Mouse (Mus musculus) C2C12 (cell line): ENCODE results near the gene Ptprj. TPM values are rescaled to one million over a fixed set of nuclear protein-coding genes. Genes with fewer than 3 reads are reported as not detected.

Experiments
- H3K27me3 ChIP-seq: one replicate; pipeline ENCODE4 v1.6.1; 2011; ENCODE audit not compliant: control insufficient read depth, insufficient read depth, insufficient read length
- H3K36me3 ChIP-seq: one replicate; pipeline ENCODE4 v1.6.1; 2011; ENCODE audit not compliant: control insufficient read depth, insufficient read depth
- H3K4me3 ChIP-seq: one replicate; pipeline ENCODE4 v1.5.1; 2011; ENCODE audit warnings: mild to moderate bottlenecking, control low read depth; ENCODE audit not compliant: poor library complexity, insufficient read depth, severe bottlenecking
- H3K79me2 ChIP-seq: one replicate; pipeline ENCODE4 v1.6.1; 2011; ENCODE audit not compliant: control insufficient read depth, insufficient read depth
- H3K79me3 ChIP-seq: one replicate; pipeline ENCODE4 v1.6.1; 2011; ENCODE audit warnings: low read depth, control low read depth
- H3ac ChIP-seq: one replicate; pipeline ENCODE3; 2011; ENCODE audit warnings: low read depth; ENCODE audit not compliant: control insufficient read depth, insufficient read length
- CEBPB ChIP-seq: IDR thresholded peaks from one replicate; pipeline ENCODE4 v1.6.1; 2011; ENCODE audit warnings: low read depth, mild to moderate bottlenecking, control low read depth, moderate library complexity
- CTCF ChIP-seq: IDR thresholded peaks from one replicate; pipeline ENCODE4 v1.5.1; 2011; ENCODE audit not compliant: control insufficient read depth, insufficient read depth, insufficient read length
- FOSL1 ChIP-seq: IDR thresholded peaks from one replicate; pipeline ENCODE4 v1.8.0; 2011; ENCODE audit warnings: mild to moderate bottlenecking, low read length; ENCODE audit not compliant: poor library complexity, insufficient read depth, severe bottlenecking
- MAX ChIP-seq: IDR thresholded peaks from one replicate; pipeline ENCODE4 v1.6.1; 2011; ENCODE audit warnings: mild to moderate bottlenecking, control low read depth
- MYOD1 ChIP-seq: IDR thresholded peaks from one replicate; pipeline ENCODE4 v1.6.1; 2011; ENCODE audit warnings: low read depth; ENCODE audit not compliant: control insufficient read depth, insufficient read length
- MYOG ChIP-seq: IDR thresholded peaks from one replicate; pipeline ENCODE4 v1.6.1; 2011; ENCODE audit not compliant: control insufficient read depth, insufficient read length; ENCODE audit errors: extremely low read depth
- USF1 ChIP-seq: IDR thresholded peaks from one replicate; pipeline ENCODE4 v1.6.1; 2011; ENCODE audit warnings: low read depth, mild to moderate bottlenecking, control low read depth, moderate library complexity
- polyA plus RNA-seq: library from polyadenylated mRNA; unstranded; fragments of >200 nt; fragmentation: generic; extraction: Trizol; gene quantifications from one replicate; pipeline ENCODE4 v1.2.1, GENCODE M21; 2012; ENCODE audit warnings: missing spikeins

Ptprj gene
- polyA plus RNA-seq, 1 experiment: 1.1 TPM

DNA sequence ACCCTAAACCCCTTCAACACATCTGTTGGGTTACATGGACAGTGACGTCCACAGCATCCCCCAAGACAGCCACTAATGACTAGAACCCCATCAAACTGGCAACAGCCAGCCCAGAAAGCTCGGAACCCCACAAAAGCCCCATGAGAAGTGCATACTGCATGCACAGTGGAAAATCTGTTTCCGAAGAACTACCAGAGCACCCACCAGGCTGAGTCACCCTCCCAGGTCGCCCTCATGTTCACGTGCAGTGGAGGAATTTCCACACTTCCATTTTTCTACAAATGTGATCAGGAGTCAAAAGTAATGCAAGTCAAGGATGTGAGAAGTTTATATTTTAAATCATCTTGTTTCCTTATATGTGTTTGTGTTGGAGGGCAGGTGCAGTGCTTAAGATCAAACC lies 52.3 kb downstream of the Ptprj start:
- H3ac ChIP-seq: no peak overlapping the region
- H3K36me3 ChIP-seq: no peaks in the 10 kb centered on the region
- no peaks in the 10 kb centered on the region for H3K27me3 ChIP-seq
- peaks cover 14% of the 10 kb centered on the region for H3K79me2 ChIP-seq
- TF ChIP-seq MYOD1 (no peak), MYOG (no peak), USF1 (no peak), MAX (no peak), CTCF (no peak), FOSL1 (no peak), CEBPB (no peak)
- H3K4me3 ChIP-seq: no peak overlapping the region
- no peaks in the 10 kb centered on the region for H3K79me3 ChIP-seq

DNA sequence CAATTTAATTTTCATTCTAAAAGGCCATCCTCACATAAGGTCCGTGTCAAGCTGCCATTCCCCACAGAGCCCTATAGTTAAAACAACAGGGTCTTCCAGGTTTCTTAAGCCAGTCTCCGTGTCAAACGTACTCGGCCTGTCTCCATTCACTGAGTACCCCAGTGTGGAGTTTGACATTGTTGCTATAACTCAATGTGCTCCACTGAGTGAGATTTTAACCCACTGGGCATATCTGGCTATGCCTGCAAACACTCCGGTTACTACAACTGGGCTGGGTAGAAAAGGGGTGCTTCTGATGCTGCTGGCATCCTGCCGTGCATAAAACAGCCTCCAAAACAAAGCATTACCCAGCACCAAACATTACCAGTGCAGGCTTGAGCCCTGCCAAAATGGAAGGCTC lies 53.5 kb downstream of the Ptprj start:
- peaks cover 14% of the 10 kb centered on the region for H3K79me2 ChIP-seq
- H3ac ChIP-seq: no peak overlapping the region
- TF ChIP-seq CTCF (no peak), CEBPB (no peak), MYOD1 (no peak), USF1 (no peak)
- no peaks in the 10 kb centered on the region for H3K27me3 ChIP-seq
- H3K36me3 ChIP-seq: no peaks in the 10 kb centered on the region
- H3K79me3 ChIP-seq: no peaks in the 10 kb centered on the region
- no peak overlapping the region for H3K4me3 ChIP-seq

DNA sequence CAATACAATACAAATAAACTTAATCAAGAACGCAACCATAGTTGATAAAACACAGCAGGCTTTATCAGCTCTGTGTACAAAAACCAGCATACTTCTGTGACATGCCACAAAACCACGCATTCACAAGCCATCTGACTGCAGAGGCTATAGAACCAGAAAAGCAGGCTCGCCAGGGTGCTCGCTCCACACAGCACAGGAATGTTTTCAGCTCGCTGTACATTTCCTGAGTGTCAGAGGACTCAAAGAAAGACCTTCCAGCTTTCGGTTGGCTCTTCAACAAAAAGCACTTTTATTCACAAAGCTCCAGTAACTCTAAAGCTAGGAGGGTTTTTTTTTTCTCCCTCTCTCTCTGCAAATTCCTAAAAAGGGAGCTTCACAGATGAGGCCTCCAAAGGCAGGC lies 53.9 kb downstream of the Ptprj start:
- H3K36me3 ChIP-seq: no peaks in the 10 kb centered on the region
- H3K4me3 ChIP-seq: no peak overlapping the region
- no peak for TF ChIP-seq MYOG
- TF ChIP-seq CEBPB: no peak
- TF ChIP-seq CTCF: no peak
- no peak for TF ChIP-seq MYOD1
- no peak for TF ChIP-seq USF1
- TF ChIP-seq MAX: no peak
- no peak for TF ChIP-seq FOSL1
- no peak overlapping the region for H3ac ChIP-seq
- peaks cover 13% of the 10 kb centered on the region for H3K79me2 ChIP-seq
- H3K27me3 ChIP-seq: no peaks in the 10 kb centered on the region
- no peaks in the 10 kb centered on the region for H3K79me3 ChIP-seq

DNA sequence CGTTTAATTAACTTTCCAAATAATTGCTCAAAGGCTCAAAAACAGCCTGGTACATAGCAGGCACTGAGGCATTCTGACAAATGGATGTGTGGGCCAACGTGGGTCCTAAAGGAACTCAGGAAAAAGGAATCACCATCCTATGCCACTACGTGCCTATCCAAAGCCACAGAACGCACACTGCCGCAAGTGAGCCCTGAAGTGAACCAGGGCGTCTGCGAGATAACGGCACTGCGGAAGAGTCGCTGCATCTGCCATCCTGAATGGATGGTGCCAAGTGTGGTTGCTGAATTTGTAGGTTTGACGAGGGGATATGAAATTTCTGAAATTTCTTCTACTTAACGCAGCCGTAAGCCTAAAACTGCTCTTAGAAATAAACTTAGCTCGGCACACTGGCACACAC lies 54.6 kb downstream of the Ptprj start:
- no peak for TF ChIP-seq CEBPB
- TF ChIP-seq CTCF: no peak
- no peak for TF ChIP-seq USF1
- TF ChIP-seq MAX: no peak
- TF ChIP-seq FOSL1: no peak
- TF ChIP-seq MYOG: no peak
- H3K27me3 ChIP-seq: no peaks in the 10 kb centered on the region
- no peaks in the 10 kb centered on the region for H3K36me3 ChIP-seq
- H3ac ChIP-seq: no peak overlapping the region
- H3K79me3 ChIP-seq: no peaks in the 10 kb centered on the region
- no peak overlapping the region for H3K4me3 ChIP-seq
- peaks cover 7% of the 10 kb centered on the region for H3K79me2 ChIP-seq

DNA sequence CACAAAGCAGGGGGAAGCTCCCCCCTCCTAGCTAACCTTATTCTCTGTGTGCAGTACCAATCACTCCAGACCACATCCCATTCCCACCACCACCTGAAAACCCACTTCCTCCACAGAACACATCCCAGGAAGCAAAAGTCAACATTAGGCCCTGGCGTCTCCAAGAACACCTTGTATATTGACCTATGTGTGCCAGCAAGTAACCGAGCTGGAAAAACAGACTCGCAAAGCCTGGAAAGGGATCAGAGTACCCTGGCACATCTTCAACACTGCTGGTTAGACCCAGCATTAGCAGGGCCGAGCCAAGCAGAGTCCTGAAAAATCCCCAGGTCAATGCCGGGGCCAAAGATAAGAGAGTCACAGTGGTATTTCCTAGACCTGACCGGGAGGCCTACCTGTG lies 58.0 kb downstream of the Ptprj start:
- TF ChIP-seq MAX (no peak), MYOD1 (no peak), CEBPB (no peak), USF1 (no peak), MYOG (no peak), FOSL1 (no peak), CTCF (no peak)
- H3K79me3 ChIP-seq: no peaks in the 10 kb centered on the region
- peaks cover 7% of the 10 kb centered on the region for H3K79me2 ChIP-seq
- no peaks in the 10 kb centered on the region for H3K36me3 ChIP-seq
- H3K4me3 ChIP-seq: no peak overlapping the region
- H3K27me3 ChIP-seq: no peaks in the 10 kb centered on the region
- H3ac ChIP-seq: no peak overlapping the region

DNA sequence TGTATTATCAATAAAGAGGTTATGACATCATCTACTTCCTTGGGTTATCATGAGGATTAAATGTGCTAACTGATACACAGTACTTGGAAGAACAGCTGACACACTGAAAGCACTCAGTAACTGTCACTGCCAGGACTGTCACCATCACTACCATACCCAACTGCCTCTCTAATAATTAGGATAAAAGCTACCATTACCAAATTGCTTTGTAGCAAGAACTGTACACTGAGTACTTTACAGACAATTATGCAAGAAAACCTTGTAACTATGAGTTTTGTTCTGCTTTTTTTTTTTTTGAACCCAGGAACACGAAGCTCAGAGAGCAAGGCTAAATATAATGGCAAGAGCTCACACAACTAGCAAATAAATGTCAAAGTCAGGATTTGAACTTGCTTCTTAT lies 58.5 kb downstream of the Ptprj start:
- Histone ChIP-seq H3K4me3 (no peak overlapping the region), H3ac (no peak overlapping the region), H3K36me3 (no peaks in the 10 kb centered on the region), H3K79me3 (no peaks in the 10 kb centered on the region), H3K79me2 (peaks cover 7% of the 10 kb centered on the region), H3K27me3 (no peaks in the 10 kb centered on the region)
- TF ChIP-seq USF1: no peak
- TF ChIP-seq CTCF: no peak
- no peak for TF ChIP-seq FOSL1
- no peak for TF ChIP-seq MYOD1
- TF ChIP-seq MAX: no peak
- TF ChIP-seq CEBPB: no peak
- TF ChIP-seq MYOG: no peak
